Mouse (Mus musculus): ENCODE measurements around the gene Arhgef10l. TPM values are rescaled to one million over a fixed set of nuclear protein-coding genes. Genes with fewer than 3 reads are reported as not detected.

Gene Arhgef10l
- polyA plus RNA-seq, 1 experiment from 2014 or later = 13.4 TPM

DNA sequence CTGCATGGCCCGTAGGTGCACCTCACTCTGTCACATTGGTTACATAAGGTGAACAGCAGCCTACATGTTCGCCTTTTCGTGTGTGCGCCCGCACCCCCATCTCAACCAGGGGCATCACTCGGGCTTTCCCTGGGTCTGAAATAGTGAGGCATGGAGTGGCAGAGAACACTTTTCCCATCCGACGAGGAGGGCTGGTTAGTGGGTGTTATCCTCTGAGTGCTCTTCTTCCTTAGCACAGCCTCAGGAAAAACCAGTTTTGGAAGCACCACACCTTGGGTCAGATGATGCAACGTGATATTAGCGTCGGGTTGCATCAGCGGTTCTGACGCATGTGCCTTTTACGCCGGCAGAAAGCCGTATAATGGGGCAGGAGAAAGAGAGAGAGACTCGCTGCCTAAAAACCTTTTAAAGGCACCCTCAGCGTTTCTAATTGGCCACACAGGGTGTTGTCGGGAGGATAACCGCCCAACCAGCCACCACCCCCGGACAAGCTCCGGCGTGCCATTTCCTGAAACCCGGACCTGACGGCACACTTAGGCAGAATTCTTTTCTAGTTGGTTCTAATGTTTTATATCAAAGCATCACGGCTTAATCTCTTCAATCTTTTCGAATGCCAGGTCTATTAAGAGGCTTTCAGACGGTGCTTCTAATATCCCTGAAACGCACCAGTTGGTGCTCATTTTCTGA lies 33.8 kb upstream of the Arhgef10l start:
- peak overlapping the region; percentile 73 for H3K4me2 ChIP-seq (ENCODE audit: low read depth, low read length)
- ATAC-seq (ENCODE audit: low read depth) (peak; percentile 30; the same call in 1 of the 2 replicates), DNase-seq (ENCODE audit: low spot score) (peak; percentile 88)
- peak overlapping the region; percentile 98 for H3K27ac ChIP-seq (replicated peaks; ENCODE audit: low read depth, low read length)
- H3K9me3 ChIP-seq (ENCODE audit: control insufficient read depth, low read length) = no peaks in the 10 kb centered on the region
- H3K36me3 ChIP-seq (ENCODE audit: control insufficient read depth, insufficient read depth, low read length) = peaks cover 4% of the 10 kb centered on the region; the same call in 1 of the 2 replicates
- peaks cover 8% of the 10 kb centered on the region; the same call in 1 of the 2 replicates for H3K27me3 ChIP-seq (replicated peaks; ENCODE audit: control insufficient read depth, insufficient read depth, low read length)
- H3K9ac ChIP-seq (ENCODE audit: low read depth, low read length) = peak overlapping the region; percentile 97
- peak overlapping the region; percentile 86 for H3K4me3 ChIP-seq (ENCODE audit: low read depth, low read length)
- H3K4me1 ChIP-seq (ENCODE audit: control insufficient read depth, insufficient read depth, low read length) = peaks cover 23% of the 10 kb centered on the region
- 7% methylated on average over 29 of the region's 29 CpGs for WGBS

GRCm38 (mm10) chr4:140695675-140696585 lies 30.1 kb upstream of the Arhgef10l start:
- 73% methylated on average over 14 of the region's 14 CpGs for WGBS

GRCm38 (mm10) chr4:140695146-140695545 lies 29.3 kb upstream of the Arhgef10l start:
- H3K27me3 ChIP-seq (replicated peaks; ENCODE audit: control insufficient read depth, insufficient read depth, low read length) = peaks cover 8% of the 10 kb centered on the region; the same call in 1 of the 2 replicates
- no peaks in the 10 kb centered on the region for H3K9me3 ChIP-seq (ENCODE audit: control insufficient read depth, low read length)
- H3K36me3 ChIP-seq (ENCODE audit: control insufficient read depth, insufficient read depth, low read length) = no peaks in the 10 kb centered on the region
- no peak overlapping the region for H3K4me2 ChIP-seq (ENCODE audit: low read depth, low read length)
- 74% methylated on average over 7 of the region's 7 CpGs for WGBS
- no peak overlapping the region for H3K27ac ChIP-seq (replicated peaks; ENCODE audit: low read depth, low read length)
- ATAC-seq (ENCODE audit: low read depth) = no peak
- DNase-seq (ENCODE audit: low spot score) = no peak
- peaks cover 6% of the 10 kb centered on the region for H3K4me1 ChIP-seq (ENCODE audit: control insufficient read depth, insufficient read depth, low read length)
- H3K9ac ChIP-seq (ENCODE audit: low read depth, low read length) = no peak overlapping the region
- H3K4me3 ChIP-seq (ENCODE audit: low read depth, low read length) = no peak overlapping the region

More at GRCm38 (mm10) chr4:140695675-140696585, 30.1 kb upstream of the Arhgef10l start:
- Histone ChIP-seq H3K4me3 (ENCODE audit: low read depth, low read length) (no peak overlapping the region), H3K27ac (replicated peaks; ENCODE audit: low read depth, low read length) (no peak overlapping the region), H3K9ac (ENCODE audit: low read depth, low read length) (no peak overlapping the region), H3K4me1 (ENCODE audit: control insufficient read depth, insufficient read depth, low read length) (peaks cover 14% of the 10 kb centered on the region), H3K27me3 (replicated peaks; ENCODE audit: control insufficient read depth, insufficient read depth, low read length) (peaks cover 8% of the 10 kb centered on the region; the same call in 1 of the 2 replicates), H3K4me2 (ENCODE audit: low read depth, low read length) (no peak overlapping the region), H3K9me3 (ENCODE audit: control insufficient read depth, low read length) (no peaks in the 10 kb centered on the region), H3K36me3 (ENCODE audit: control insufficient read depth, insufficient read depth, low read length) (no peaks in the 10 kb centered on the region)
- no peak for ATAC-seq (ENCODE audit: low read depth)
- DNase-seq (ENCODE audit: low spot score) = no peak

GRCm38 (mm10) chr4:140694551-140695060 lies 28.8 kb upstream of the Arhgef10l start:
- peaks cover 5% of the 10 kb centered on the region for H3K4me1 ChIP-seq (ENCODE audit: control insufficient read depth, insufficient read depth, low read length)
- H3K9me3 ChIP-seq (ENCODE audit: control insufficient read depth, low read length) = no peaks in the 10 kb centered on the region
- H3K27me3 ChIP-seq (replicated peaks; ENCODE audit: control insufficient read depth, insufficient read depth, low read length) = peaks cover 8% of the 10 kb centered on the region; the same call in 1 of the 2 replicates
- H3K4me2 ChIP-seq (ENCODE audit: low read depth, low read length) = no peak overlapping the region
- WGBS = 35% methylated on average over 1 of the region's 1 CpGs
- no peak overlapping the region for H3K4me3 ChIP-seq (ENCODE audit: low read depth, low read length)
- no peaks in the 10 kb centered on the region for H3K36me3 ChIP-seq (ENCODE audit: control insufficient read depth, insufficient read depth, low read length)
- no peak for DNase-seq (ENCODE audit: low spot score)
- no peak overlapping the region for H3K27ac ChIP-seq (replicated peaks; ENCODE audit: low read depth, low read length)
- H3K9ac ChIP-seq (ENCODE audit: low read depth, low read length) = no peak overlapping the region
- ATAC-seq (ENCODE audit: low read depth) = no peak

DNA sequence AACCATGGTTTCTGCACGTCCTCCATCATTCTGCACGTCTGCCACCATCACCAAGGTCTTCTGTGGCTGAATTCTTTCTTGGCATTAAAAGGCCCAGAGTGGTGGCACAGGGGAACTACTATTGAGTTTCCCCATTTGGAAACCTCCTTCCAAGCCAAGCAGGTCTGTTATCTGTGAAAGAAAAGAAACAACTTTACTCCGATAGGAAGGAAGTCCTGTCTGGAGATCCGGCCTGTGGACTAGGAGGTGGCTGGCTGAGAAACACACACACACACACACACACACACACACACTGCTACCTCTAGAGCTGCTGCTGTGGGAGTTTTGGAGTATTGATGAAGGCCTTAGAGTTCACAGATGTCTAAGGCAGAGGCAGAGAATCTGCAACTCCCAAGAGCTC lies 27.7 kb upstream of the Arhgef10l start:
- no peaks in the 10 kb centered on the region for H3K27me3 ChIP-seq (replicated peaks; ENCODE audit: control insufficient read depth, insufficient read depth, low read length)
- no peak overlapping the region for H3K27ac ChIP-seq (replicated peaks; ENCODE audit: low read depth, low read length)
- DNase-seq (ENCODE audit: low spot score) (no peak), ATAC-seq (ENCODE audit: low read depth) (no peak)
- 66% methylated on average over 4 of the region's 4 CpGs for WGBS
- H3K4me3 ChIP-seq (ENCODE audit: low read depth, low read length) = no peak overlapping the region
- H3K4me2 ChIP-seq (ENCODE audit: low read depth, low read length) = no peak overlapping the region
- H3K4me1 ChIP-seq (ENCODE audit: control insufficient read depth, insufficient read depth, low read length) = no peaks in the 10 kb centered on the region; the same call in 1 of the 2 replicates
- H3K9ac ChIP-seq (ENCODE audit: low read depth, low read length) = no peak overlapping the region
- no peaks in the 10 kb centered on the region for H3K9me3 ChIP-seq (ENCODE audit: control insufficient read depth, low read length)
- H3K36me3 ChIP-seq (ENCODE audit: control insufficient read depth, insufficient read depth, low read length) = no peaks in the 10 kb centered on the region

GRCm38 (mm10) chr4:140691481-140691880 lies 25.7 kb upstream of the Arhgef10l start:
- Histone ChIP-seq H3K4me1 (ENCODE audit: control insufficient read depth, insufficient read depth, low read length) (no peaks in the 10 kb centered on the region; the same call in 1 of the 2 replicates), H3K9me3 (ENCODE audit: control insufficient read depth, low read length) (no peaks in the 10 kb centered on the region), H3K4me2 (ENCODE audit: low read depth, low read length) (no peak overlapping the region), H3K27me3 (replicated peaks; ENCODE audit: control insufficient read depth, insufficient read depth, low read length) (no peaks in the 10 kb centered on the region), H3K36me3 (ENCODE audit: control insufficient read depth, insufficient read depth, low read length) (no peaks in the 10 kb centered on the region), H3K4me3 (ENCODE audit: low read depth, low read length) (no peak overlapping the region), H3K27ac (replicated peaks; ENCODE audit: low read depth, low read length) (no peak overlapping the region), H3K9ac (ENCODE audit: low read depth, low read length) (no peak overlapping the region)
- ATAC-seq (ENCODE audit: low read depth) = no peak
- no peak for DNase-seq (ENCODE audit: low spot score)
- WGBS = 75% methylated on average over 7 of the region's 7 CpGs

GRCm38 (mm10) chr4:140689873-140690655 lies 24.3 kb upstream of the Arhgef10l start:
- no peak overlapping the region for H3K9ac ChIP-seq (ENCODE audit: low read depth, low read length)
- no peak overlapping the region for H3K27ac ChIP-seq (replicated peaks; ENCODE audit: low read depth, low read length)
- no peaks in the 10 kb centered on the region for H3K36me3 ChIP-seq (ENCODE audit: control insufficient read depth, insufficient read depth, low read length)
- H3K9me3 ChIP-seq (ENCODE audit: control insufficient read depth, low read length) = no peaks in the 10 kb centered on the region
- H3K4me2 ChIP-seq (ENCODE audit: low read depth, low read length) = no peak overlapping the region
- no peak overlapping the region for H3K4me3 ChIP-seq (ENCODE audit: low read depth, low read length)
- no peaks in the 10 kb centered on the region for H3K27me3 ChIP-seq (replicated peaks; ENCODE audit: control insufficient read depth, insufficient read depth, low read length)
- ATAC-seq (ENCODE audit: low read depth) = no peak
- no peaks in the 10 kb centered on the region; the same call in 1 of the 2 replicates for H3K4me1 ChIP-seq (ENCODE audit: control insufficient read depth, insufficient read depth, low read length)
- DNase-seq (ENCODE audit: low spot score) = no peak
- WGBS = 56% methylated on average over 16 of the region's 16 CpGs
